Mouse (Mus musculus): ENCODE data around the gene Kcne1. TPM values are rescaled to one million over a fixed set of nuclear protein-coding genes. Genes with fewer than 3 reads are reported as not detected.

Kcne1 gene
- polyA plus RNA-seq, 1 experiment: 1.5 TPM

DNA sequence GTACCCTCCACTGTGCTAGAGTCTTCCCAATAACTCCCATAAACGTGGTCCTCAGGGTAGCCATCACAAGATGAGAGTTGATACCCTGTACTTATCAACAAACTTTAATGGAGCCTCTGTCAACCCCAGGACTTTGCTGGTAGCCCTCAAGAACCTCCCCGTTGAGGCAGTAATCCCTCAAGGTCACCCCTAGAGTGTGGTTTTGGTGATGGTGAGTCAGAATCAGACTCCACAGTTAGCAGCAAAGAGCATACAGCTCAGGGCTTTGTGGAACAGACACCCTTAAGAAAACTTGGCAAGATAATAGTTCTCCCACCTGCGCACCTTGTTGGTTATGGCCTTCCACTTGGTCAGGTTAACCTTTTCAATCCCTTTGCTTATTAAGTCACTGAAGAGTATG lies 38.9 kb downstream of the Kcne1 start:
- H3K27ac ChIP-seq (ENCODE audit: control insufficient read depth, insufficient read depth, low read length): no peak overlapping the region
- no peaks in the 10 kb centered on the region for H3K27me3 ChIP-seq (ENCODE audit: control insufficient read depth, insufficient read depth, low read length)
- WGBS: 90% methylated on average over 3 of the region's 3 CpGs

GRCm38 (mm10) chr16:92319353-92320109 lies 39.7 kb downstream of the Kcne1 start:
- peak; percentile 88 for TF ChIP-seq CTCF (IDR thresholded peaks at IDR 0.05; ENCODE audit: borderline replicate concordance, control insufficient read depth, extremely low read depth, insufficient read depth, low read length, poor library complexity)
- TF ChIP-seq POLR2A (IDR thresholded peaks at IDR 0.05; ENCODE audit: control insufficient read depth, extremely low read depth, insufficient read depth, low read length, poor library complexity): no peak
- WGBS: 50% methylated on average over 20 of the region's 20 CpGs
- H3K4me3 ChIP-seq (ENCODE audit: control insufficient read depth, insufficient read depth, low read length): no peak overlapping the region
- no peaks in the 10 kb centered on the region for H3K36me3 ChIP-seq (ENCODE audit: control insufficient read depth, insufficient read depth, low read length)
- no peak overlapping the region for H3K27ac ChIP-seq (ENCODE audit: control insufficient read depth, insufficient read depth, low read length)
- no peaks in the 10 kb centered on the region for H3K4me1 ChIP-seq (replicated peaks; ENCODE audit: control insufficient read depth, insufficient read depth, low read length)
- H3K27me3 ChIP-seq (ENCODE audit: control insufficient read depth, insufficient read depth, low read length): no peaks in the 10 kb centered on the region
- DNase-seq: peak; percentile 85

More for the DNA sequence above, 38.9 kb downstream of the Kcne1 start:
- Histone ChIP-seq H3K4me3 (ENCODE audit: control insufficient read depth, insufficient read depth, low read length) (no peak overlapping the region), H3K36me3 (ENCODE audit: control insufficient read depth, insufficient read depth, low read length) (no peaks in the 10 kb centered on the region), H3K4me1 (replicated peaks; ENCODE audit: control insufficient read depth, insufficient read depth, low read length) (no peaks in the 10 kb centered on the region)
- TF ChIP-seq CTCF (IDR thresholded peaks at IDR 0.05; ENCODE audit: borderline replicate concordance, control insufficient read depth, extremely low read depth, insufficient read depth, low read length, poor library complexity): no peak
- TF ChIP-seq POLR2A (IDR thresholded peaks at IDR 0.05; ENCODE audit: control insufficient read depth, extremely low read depth, insufficient read depth, low read length, poor library complexity): no peak
- DNase-seq: no peak

DNA sequence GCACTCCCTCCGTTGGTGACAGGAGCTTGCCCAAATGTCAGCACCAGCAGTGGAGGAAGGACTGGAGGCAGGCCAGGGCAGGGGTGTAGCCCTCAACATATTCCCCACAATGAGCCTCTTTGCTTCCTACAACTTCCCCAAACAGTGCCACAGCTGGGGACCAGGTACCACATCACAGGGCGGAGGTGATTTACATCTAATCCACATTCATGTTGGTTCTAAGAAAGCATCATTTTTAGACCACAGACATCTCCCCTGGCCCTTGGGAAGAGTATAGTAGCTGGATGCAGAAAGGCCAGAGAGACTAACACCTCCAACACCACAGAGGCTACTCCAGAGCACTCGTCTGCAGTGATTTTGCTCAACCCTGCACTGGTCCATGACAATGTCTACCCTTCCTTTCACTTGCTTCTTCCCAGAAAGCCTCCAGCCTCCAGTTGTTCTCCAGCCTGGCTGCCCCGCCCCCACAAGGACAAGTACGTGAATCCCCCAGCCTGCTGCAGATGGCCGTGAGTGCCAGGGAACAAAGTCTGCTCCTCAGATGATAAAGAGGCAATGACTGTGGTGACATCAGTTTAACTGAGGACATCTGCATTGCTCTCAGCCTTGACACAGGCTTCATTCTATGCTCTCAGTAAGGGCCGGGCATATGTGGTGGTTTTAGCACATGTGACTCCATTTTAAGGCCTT lies 43.1 kb downstream of the Kcne1 start:
- no peaks in the 10 kb centered on the region for H3K27me3 ChIP-seq (ENCODE audit: control insufficient read depth, insufficient read depth, low read length)
- no peak overlapping the region for H3K4me3 ChIP-seq (ENCODE audit: control insufficient read depth, insufficient read depth, low read length)
- H3K36me3 ChIP-seq (ENCODE audit: control insufficient read depth, insufficient read depth, low read length): no peaks in the 10 kb centered on the region
- DNase-seq: no peak
- no peaks in the 10 kb centered on the region; the same call in 1 of the 2 replicates for H3K4me1 ChIP-seq (replicated peaks; ENCODE audit: control insufficient read depth, insufficient read depth, low read length)
- TF ChIP-seq CTCF (IDR thresholded peaks at IDR 0.05; ENCODE audit: borderline replicate concordance, control insufficient read depth, extremely low read depth, insufficient read depth, low read length, poor library complexity) (no peak), POLR2A (IDR thresholded peaks at IDR 0.05; ENCODE audit: control insufficient read depth, extremely low read depth, insufficient read depth, low read length, poor library complexity) (no peak)
- 42% methylated on average over 7 of the region's 7 CpGs for WGBS
- H3K27ac ChIP-seq (ENCODE audit: control insufficient read depth, insufficient read depth, low read length): no peak overlapping the region

GRCm38 (mm10) chr16:92313953-92314741 lies 45.1 kb downstream of the Kcne1 start:
- Histone ChIP-seq H3K27ac (ENCODE audit: control insufficient read depth, insufficient read depth, low read length) (no peak overlapping the region), H3K4me1 (replicated peaks; ENCODE audit: control insufficient read depth, insufficient read depth, low read length) (no peaks in the 10 kb centered on the region; the same call in 1 of the 2 replicates), H3K27me3 (ENCODE audit: control insufficient read depth, insufficient read depth, low read length) (no peaks in the 10 kb centered on the region), H3K36me3 (ENCODE audit: control insufficient read depth, insufficient read depth, low read length) (no peaks in the 10 kb centered on the region), H3K4me3 (ENCODE audit: control insufficient read depth, insufficient read depth, low read length) (no peak overlapping the region)
- TF ChIP-seq CTCF (IDR thresholded peaks at IDR 0.05; ENCODE audit: borderline replicate concordance, control insufficient read depth, extremely low read depth, insufficient read depth, low read length, poor library complexity) (peak; percentile 73), POLR2A (IDR thresholded peaks at IDR 0.05; ENCODE audit: control insufficient read depth, extremely low read depth, insufficient read depth, low read length, poor library complexity) (no peak)
- DNase-seq: peak; percentile 35
- WGBS: 53% methylated on average over 13 of the region's 13 CpGs

DNA sequence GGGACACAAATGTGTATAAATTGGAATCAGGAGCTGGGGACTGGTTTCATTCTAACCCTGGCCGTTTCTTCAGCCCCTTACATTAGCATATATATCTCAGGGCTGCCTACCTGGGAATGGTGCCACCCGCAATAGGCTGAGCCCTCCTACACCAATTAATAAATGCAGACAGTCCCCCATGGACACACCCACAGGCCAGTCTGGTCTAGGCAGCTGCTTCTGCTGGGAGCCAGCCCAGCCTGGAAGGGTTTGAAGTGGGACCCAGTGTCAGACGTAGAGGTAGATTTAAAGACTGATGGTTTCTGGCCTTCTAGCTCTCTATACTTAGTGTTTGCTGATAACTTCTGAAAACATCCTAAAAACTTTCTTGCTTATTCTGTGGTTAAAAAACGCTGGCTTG lies 50.1 kb downstream of the Kcne1 start:
- 94% methylated on average over 4 of the region's 4 CpGs for WGBS
- Histone ChIP-seq H3K36me3 (ENCODE audit: control insufficient read depth, insufficient read depth, low read length) (peaks cover 3% of the 10 kb centered on the region; the same call in 1 of the 2 replicates), H3K4me1 (replicated peaks; ENCODE audit: control insufficient read depth, insufficient read depth, low read length) (no peaks in the 10 kb centered on the region), H3K4me3 (ENCODE audit: control insufficient read depth, insufficient read depth, low read length) (no peak overlapping the region), H3K27me3 (ENCODE audit: control insufficient read depth, insufficient read depth, low read length) (no peaks in the 10 kb centered on the region), H3K27ac (ENCODE audit: control insufficient read depth, insufficient read depth, low read length) (no peak overlapping the region)
- no peak for DNase-seq
- TF ChIP-seq CTCF (IDR thresholded peaks at IDR 0.05; ENCODE audit: borderline replicate concordance, control insufficient read depth, extremely low read depth, insufficient read depth, low read length, poor library complexity) (no peak), POLR2A (IDR thresholded peaks at IDR 0.05; ENCODE audit: control insufficient read depth, extremely low read depth, insufficient read depth, low read length, poor library complexity) (no peak)

GRCm38 (mm10) chr16:92307947-92308346 lies 51.3 kb downstream of the Kcne1 start:
- Histone ChIP-seq H3K4me1 (replicated peaks; ENCODE audit: control insufficient read depth, insufficient read depth, low read length) (no peaks in the 10 kb centered on the region), H3K27ac (ENCODE audit: control insufficient read depth, insufficient read depth, low read length) (no peak overlapping the region), H3K36me3 (ENCODE audit: control insufficient read depth, insufficient read depth, low read length) (peaks cover 3% of the 10 kb centered on the region; the same call in 1 of the 2 replicates), H3K27me3 (ENCODE audit: control insufficient read depth, insufficient read depth, low read length) (no peaks in the 10 kb centered on the region), H3K4me3 (ENCODE audit: control insufficient read depth, insufficient read depth, low read length) (no peak overlapping the region)
- TF ChIP-seq POLR2A (IDR thresholded peaks at IDR 0.05; ENCODE audit: control insufficient read depth, extremely low read depth, insufficient read depth, low read length, poor library complexity) (no peak), CTCF (IDR thresholded peaks at IDR 0.05; ENCODE audit: borderline replicate concordance, control insufficient read depth, extremely low read depth, insufficient read depth, low read length, poor library complexity) (no peak)
- WGBS: 95% methylated on average over 3 of the region's 3 CpGs
- DNase-seq: no peak

All from thymus, adult 2 months (tissue).